ENCODE assay signal across 23 mouse cellular contexts in genomic region chr9:94467846-94468245, GRCm38 (mm10).
DNase-seq lines count a peak whose midpoint lies in the region; ATAC-seq and TF ChIP-seq lines count a peak whose summit lies in the region.
"Had no signal": no experiment of that assay in that cellular context is flagged by ENCODE, and none has a peak within 500 bp of the region (broad histone marks: within the 10 kb centered on the region; RNA-seq: fewer than 3 reads in every experiment).

No protein-coding gene starts in this region.

- no peak for TF ChIP-seq POLR2A in liver, adult 2 months (IDR thresholded peaks at IDR 0.05; ENCODE audit: extremely low read depth, insufficient read depth, low read length)

- no peaks in the 10 kb centered on the region for H3K36me3 ChIP-seq in liver, adult 2 months (ENCODE audit: control insufficient read depth, insufficient read depth, low read length)
- no peaks in the 10 kb centered on the region for H3K36me3 ChIP-seq in midbrain, embryonic 11.5 days (ENCODE audit: control insufficient read depth, insufficient read depth, low read length)
- no peaks in the 10 kb centered on the region for H3K36me3 ChIP-seq in midbrain, embryonic 13.5 days
- H3K36me3 ChIP-seq: G1E had no signal

- no peak for TF ChIP-seq CTCF in liver, adult 2 months (IDR thresholded peaks at IDR 0.05; ENCODE audit: low read depth, low read length)

- no peaks in the 10 kb centered on the region for H3K27me3 ChIP-seq in liver, adult 2 months (ENCODE audit: control insufficient read depth, insufficient read depth, low read length)
- no peaks in the 10 kb centered on the region for H3K27me3 ChIP-seq in midbrain, embryonic 11.5 days (ENCODE audit: control insufficient read depth, insufficient read depth, low read length)
- no peaks in the 10 kb centered on the region for H3K27me3 ChIP-seq in midbrain, embryonic 13.5 days
- H3K27me3 ChIP-seq: CH12.LX, Patski had no signal

- ATAC-seq in midbrain, embryonic 11.5 days (ENCODE audit: low FRiP score): no peak
- no peak for ATAC-seq in midbrain, embryonic 13.5 days
- ATAC-seq: activated CD4-positive, CD25-positive, alpha-beta regulatory T cell, adult 4 months; CD4-positive, CD25-positive, alpha-beta regulatory T cell, adult 4 months; Patski had no signal

- WGBS in liver, adult 2 months: 19% methylated on average over 3 of the region's 3 CpGs
- WGBS in midbrain, embryonic 11.5 days: 87% methylated on average over 3 of the region's 3 CpGs
- 94% methylated on average over 3 of the region's 3 CpGs for WGBS in midbrain, embryonic 13.5 days

- H3K4me3 ChIP-seq in liver, adult 2 months (ENCODE audit: insufficient read depth, low read depth, low read length): no peak overlapping the region
- H3K4me3 ChIP-seq in midbrain, embryonic 11.5 days (ENCODE audit: low read depth, low read length): no peak overlapping the region
- H3K4me3 ChIP-seq in midbrain, embryonic 13.5 days (replicated peaks): no peak overlapping the region

- no peaks in the 10 kb centered on the region for H3K9me3 ChIP-seq in midbrain, embryonic 11.5 days (ENCODE audit: control insufficient read depth, low read length)
- no peaks in the 10 kb centered on the region for H3K9me3 ChIP-seq in midbrain, embryonic 13.5 days
- H3K9me3 ChIP-seq: G1E had no signal

- H3K27ac ChIP-seq in liver, adult 2 months (replicated peaks; ENCODE audit: insufficient read depth, low read depth, low read length): peak overlapping the region; percentile 59; the same call in 1 of the 2 replicates
- H3K27ac ChIP-seq in midbrain, embryonic 11.5 days (ENCODE audit: low read depth, low read length): no peak overlapping the region
- no peak overlapping the region for H3K27ac ChIP-seq in midbrain, embryonic 13.5 days

- H3K9ac ChIP-seq in liver, adult 2 months (ENCODE audit: low read depth, low read length): no peak overlapping the region
- no peak overlapping the region for H3K9ac ChIP-seq in midbrain, embryonic 11.5 days (ENCODE audit: low read length)
- no peak overlapping the region for H3K9ac ChIP-seq in midbrain, embryonic 13.5 days (replicated peaks)

- H3K4me1 ChIP-seq in liver, adult 2 months (ENCODE audit: control insufficient read depth, insufficient read depth, low read length): peaks cover 15% of the 10 kb centered on the region
- H3K4me1 ChIP-seq in midbrain, embryonic 11.5 days (ENCODE audit: control insufficient read depth, insufficient read depth, low read length): no peaks in the 10 kb centered on the region
- H3K4me1 ChIP-seq in midbrain, embryonic 13.5 days (replicated peaks): 0 out of 2 replicates have a peak, but pooled peaks cover 2% of the 10 kb centered on the region

- no peak overlapping the region for H3K4me2 ChIP-seq in midbrain, embryonic 11.5 days
- H3K4me2 ChIP-seq in midbrain, embryonic 13.5 days (replicated peaks): no peak overlapping the region

- peak; percentile 5 for DNase-seq in adrenal gland, adult 2 months
- no peak for DNase-seq in adrenal gland, postnatal 14 days
- peak; percentile 92 for DNase-seq in liver, adult 2 months (ENCODE audit: extremely low read depth, low read depth, low spot score)
- no peak for DNase-seq in liver
- DNase-seq in midbrain, embryonic 11.5 days (ENCODE audit: low spot score, missing footprints): peak; percentile 26
- DNase-seq in adipocyte (ENCODE audit: low spot score): peak; percentile 58
- DNase-seq in retina, embryonic 14.5 days (ENCODE audit: low spot score): no peak
- DNase-seq: adrenal gland, adult 8-10 months; adrenal gland, postnatal 10 days; adrenal gland, postnatal 25 days; adrenal gland, postnatal 36 days; B cell, adult 2 months; cerebellum, adult 11 months; cerebellum, adult 11-12 months; cerebellum, adult 18-20 months; cerebellum, adult 2 months; cerebellum, adult 8-10 months had no signal

- H3K79me2 ChIP-seq in liver, adult 2 months (ENCODE audit: control insufficient read depth, insufficient read depth, low read length): no peaks in the 10 kb centered on the region

Comparison
In these comparisons a context has a peak if more than half of its experiments do, and no peak if none do; other contexts are left out.
1. DNase-seq: peak in adrenal gland, adult 2 months (single experiment), liver, adult 2 months (single experiment), midbrain, embryonic 11.5 days (single experiment) and adipocyte (single experiment); none in adrenal gland, postnatal 14 days (single experiment), liver (single experiment) and retina, embryonic 14.5 days (single experiment).